Mouse (Mus musculus): ENCODE measurements around the gene Nek8. TPM values are rescaled to one million over a fixed set of nuclear protein-coding genes. Genes with fewer than 3 reads are reported as not detected.

Nek8 gene
- polyA plus RNA-seq, 1 experiment = 4.8 TPM

DNA sequence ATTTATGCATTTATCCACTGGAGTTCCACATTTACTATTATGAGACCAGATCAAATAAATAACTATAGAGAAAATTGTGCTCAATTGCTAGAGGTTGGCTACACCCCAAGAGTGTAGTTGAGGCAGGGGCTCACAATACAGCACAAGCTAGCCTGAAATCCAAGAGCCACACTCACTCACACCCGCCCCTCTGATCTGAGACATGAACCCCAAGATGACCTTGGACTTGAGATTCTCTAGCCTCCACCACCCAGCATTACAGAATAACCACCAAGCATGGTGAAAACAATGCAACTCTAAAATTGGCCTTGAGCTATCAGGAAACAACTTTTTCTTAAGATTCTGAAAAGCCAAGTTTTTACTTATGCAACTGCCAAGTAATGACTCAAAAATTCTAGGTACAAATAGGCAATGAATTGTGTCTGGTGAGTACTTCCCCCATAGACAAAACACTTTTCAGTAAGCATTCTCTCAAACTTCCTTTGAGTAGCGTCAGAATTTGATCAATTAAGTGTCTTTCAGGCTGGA, 5.4 kb upstream of the Nek8 start:
- Histone ChIP-seq H3K4me1 (ENCODE audit: control insufficient read depth, insufficient read depth, low read length) (peaks cover 5% of the 10 kb centered on the region), H3K27me3 (ENCODE audit: control insufficient read depth, insufficient read depth, low read length) (no peaks in the 10 kb centered on the region), H3K27ac (ENCODE audit: insufficient read depth, low read length) (no peak overlapping the region), H3K4me3 (replicated peaks; ENCODE audit: insufficient read depth, low read depth, low read length) (peak overlapping the region; percentile 15)
- TF ChIP-seq CTCF (IDR thresholded peaks at IDR 0.05; ENCODE audit: borderline replicate concordance, insufficient read depth, low read depth, low read length) = no peak
- no peak for TF ChIP-seq POLR2A (IDR thresholded peaks at IDR 0.05; ENCODE audit: borderline replicate concordance, insufficient read depth, low read length)
- no peak for DNase-seq
- 45% methylated on average over 2 of the region's 2 CpGs for WGBS

DNA sequence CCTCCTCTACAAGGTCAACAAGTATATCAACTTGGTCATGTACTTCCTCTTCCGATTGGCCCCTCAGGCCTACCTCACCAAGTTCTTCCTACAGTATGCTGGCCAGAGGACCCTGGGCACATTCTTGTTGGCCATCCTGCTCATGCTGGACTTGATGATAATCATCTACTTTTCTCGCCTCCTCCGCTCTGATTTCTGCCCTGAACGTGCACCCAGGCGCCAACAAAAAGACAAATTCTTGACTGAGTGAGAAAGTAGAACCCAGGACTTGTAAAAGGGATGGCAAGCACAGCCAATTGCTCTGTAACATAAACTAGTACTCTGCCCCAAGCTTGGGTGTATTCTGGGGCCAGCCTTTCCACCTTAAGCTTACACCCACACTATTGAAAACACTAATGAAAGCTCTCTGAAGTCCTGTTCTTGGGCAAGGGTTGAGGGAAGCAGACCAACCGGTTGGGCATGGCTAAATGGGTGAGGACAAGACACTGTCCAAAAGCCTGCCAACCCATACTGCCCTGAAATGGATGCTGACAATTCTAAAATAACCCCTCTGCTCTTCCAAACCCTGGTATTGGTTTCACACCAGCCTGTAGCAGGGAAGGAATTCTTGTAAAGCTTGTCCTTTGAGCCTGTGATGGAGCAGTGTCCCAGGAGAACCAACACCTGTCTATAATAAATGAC, 3.7 kb upstream of the Nek8 start:
- Histone ChIP-seq H3K4me3 (replicated peaks; ENCODE audit: insufficient read depth, low read depth, low read length) (no peak overlapping the region), H3K27me3 (ENCODE audit: control insufficient read depth, insufficient read depth, low read length) (no peaks in the 10 kb centered on the region), H3K27ac (ENCODE audit: insufficient read depth, low read length) (no peak overlapping the region), H3K4me1 (ENCODE audit: control insufficient read depth, insufficient read depth, low read length) (peaks cover 5% of the 10 kb centered on the region)
- no peak for TF ChIP-seq POLR2A (IDR thresholded peaks at IDR 0.05; ENCODE audit: borderline replicate concordance, insufficient read depth, low read length)
- WGBS = 77% methylated on average over 6 of the region's 6 CpGs
- DNase-seq = no peak

DNA sequence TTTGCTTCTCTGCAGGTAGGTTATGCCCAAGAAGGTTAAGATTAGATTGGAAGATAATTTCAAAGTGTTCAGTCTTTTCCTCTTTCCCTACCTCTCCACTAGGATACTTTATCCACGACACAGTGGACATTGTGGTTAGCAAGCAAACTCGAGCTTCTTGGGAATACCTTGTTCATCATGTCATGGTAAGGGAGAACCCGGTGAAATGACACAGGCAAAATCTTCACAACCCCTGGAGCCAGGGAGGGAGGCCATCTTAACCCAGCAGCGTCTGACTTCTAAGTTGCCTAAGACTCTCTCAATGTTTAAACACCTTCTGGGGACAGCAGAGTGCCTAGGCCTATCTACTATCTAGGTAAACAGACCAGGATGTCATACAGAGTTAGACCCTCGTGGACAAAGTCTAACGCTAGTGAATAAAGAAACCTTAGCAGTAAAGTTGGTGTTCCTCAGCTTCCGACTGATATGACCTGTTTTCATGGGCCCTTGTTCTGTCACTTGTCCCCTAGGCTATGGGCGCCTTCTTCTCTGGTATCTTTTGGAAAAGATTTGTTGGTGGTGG, 3.0 kb upstream of the Nek8 start:
- TF ChIP-seq CTCF (IDR thresholded peaks at IDR 0.05; ENCODE audit: borderline replicate concordance, insufficient read depth, low read depth, low read length) = no peak
- no peak for TF ChIP-seq POLR2A (IDR thresholded peaks at IDR 0.05; ENCODE audit: borderline replicate concordance, insufficient read depth, low read length)
- H3K27me3 ChIP-seq (ENCODE audit: control insufficient read depth, insufficient read depth, low read length) = no peaks in the 10 kb centered on the region
- H3K27ac ChIP-seq (ENCODE audit: insufficient read depth, low read length) = no peak overlapping the region
- H3K4me1 ChIP-seq (ENCODE audit: control insufficient read depth, insufficient read depth, low read length) = peaks cover 5% of the 10 kb centered on the region
- WGBS = 36% methylated on average over 8 of the region's 8 CpGs
- no peak overlapping the region for H3K4me3 ChIP-seq (replicated peaks; ENCODE audit: insufficient read depth, low read depth, low read length)
- no peak for DNase-seq

GRCm38 (mm10) chr11:78178859-78179437, 2.5 kb upstream of the Nek8 start:
- Histone ChIP-seq H3K27me3 (ENCODE audit: control insufficient read depth, insufficient read depth, low read length) (no peaks in the 10 kb centered on the region), H3K4me3 (replicated peaks; ENCODE audit: insufficient read depth, low read depth, low read length) (peak overlapping the region; percentile 45), H3K27ac (ENCODE audit: insufficient read depth, low read length) (no peak overlapping the region), H3K4me1 (ENCODE audit: control insufficient read depth, insufficient read depth, low read length) (peaks cover 5% of the 10 kb centered on the region)
- no peak for TF ChIP-seq CTCF (IDR thresholded peaks at IDR 0.05; ENCODE audit: borderline replicate concordance, insufficient read depth, low read depth, low read length)
- no peak for TF ChIP-seq POLR2A (IDR thresholded peaks at IDR 0.05; ENCODE audit: borderline replicate concordance, insufficient read depth, low read length)
- peak; percentile 49 to 51 for DNase-seq
- 15% methylated on average over 29 of the region's 29 CpGs for WGBS

- DNase-seq = peak; percentile 87 to 93
- WGBS = 2% methylated on average over 78 of the region's 84 CpGs
- H3K4me1 ChIP-seq (ENCODE audit: control insufficient read depth, insufficient read depth, low read length) = peaks cover 5% of the 10 kb centered on the region
- H3K27me3 ChIP-seq (ENCODE audit: control insufficient read depth, insufficient read depth, low read length) = no peaks in the 10 kb centered on the region
- H3K4me3 ChIP-seq (replicated peaks; ENCODE audit: insufficient read depth, low read depth, low read length) = peak overlapping the region; percentile 49
- no peak for TF ChIP-seq POLR2A (IDR thresholded peaks at IDR 0.05; ENCODE audit: borderline replicate concordance, insufficient read depth, low read length)
- peak; percentile 95 for TF ChIP-seq CTCF (IDR thresholded peaks at IDR 0.05; ENCODE audit: borderline replicate concordance, insufficient read depth, low read depth, low read length)
- H3K27ac ChIP-seq (ENCODE audit: insufficient read depth, low read length) = no peak overlapping the region
Observed at GRCm38 (mm10) chr11:78177903-78178858, 1.7 kb upstream of the Nek8 start.

DNA sequence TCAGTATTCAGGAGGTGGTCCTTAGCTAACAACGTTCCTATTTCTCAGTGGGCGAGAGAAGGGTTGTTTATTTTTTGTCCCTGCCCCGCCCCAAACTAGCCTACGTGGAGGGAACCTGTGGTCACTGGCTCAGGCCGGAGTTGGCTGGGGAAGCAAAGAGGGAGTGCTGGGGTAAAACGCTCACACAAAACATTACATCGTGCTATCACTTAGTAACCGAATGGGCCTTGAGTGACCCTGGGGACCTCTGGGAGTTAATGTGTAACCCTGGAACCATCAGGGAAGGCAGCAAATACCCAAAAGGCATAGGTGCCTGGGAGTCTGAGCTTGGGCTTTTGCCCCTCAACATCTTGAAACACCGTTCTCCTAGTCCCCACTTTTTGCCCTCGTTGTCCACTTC, 962 bp upstream of the Nek8 start:
- no peak for TF ChIP-seq POLR2A (IDR thresholded peaks at IDR 0.05; ENCODE audit: borderline replicate concordance, insufficient read depth, low read length)
- no peak for TF ChIP-seq CTCF (IDR thresholded peaks at IDR 0.05; ENCODE audit: borderline replicate concordance, insufficient read depth, low read depth, low read length)
- peaks cover 5% of the 10 kb centered on the region for H3K4me1 ChIP-seq (ENCODE audit: control insufficient read depth, insufficient read depth, low read length)
- 4% methylated on average over 10 of the region's 10 CpGs for WGBS
- DNase-seq = no peak
- H3K4me3 ChIP-seq (replicated peaks; ENCODE audit: insufficient read depth, low read depth, low read length) = peak overlapping the region; percentile 49
- H3K27me3 ChIP-seq (ENCODE audit: control insufficient read depth, insufficient read depth, low read length) = no peaks in the 10 kb centered on the region
- no peak overlapping the region for H3K27ac ChIP-seq (ENCODE audit: insufficient read depth, low read length)

- H3K27me3 ChIP-seq (ENCODE audit: control insufficient read depth, insufficient read depth, low read length) = no peaks in the 10 kb centered on the region
- no peak overlapping the region for H3K27ac ChIP-seq (ENCODE audit: insufficient read depth, low read length)
- no peak for DNase-seq
- H3K4me1 ChIP-seq (ENCODE audit: control insufficient read depth, insufficient read depth, low read length) = peaks cover 5% of the 10 kb centered on the region
- no peak for TF ChIP-seq POLR2A (IDR thresholded peaks at IDR 0.05; ENCODE audit: borderline replicate concordance, insufficient read depth, low read length)
- no peak for TF ChIP-seq CTCF (IDR thresholded peaks at IDR 0.05; ENCODE audit: borderline replicate concordance, insufficient read depth, low read depth, low read length)
- WGBS = under 1% methylated on average over 23 of the region's 23 CpGs
- peak overlapping the region; percentile 97 for H3K4me3 ChIP-seq (replicated peaks; ENCODE audit: insufficient read depth, low read depth, low read length)
Observed at GRCm38 (mm10) chr11:78176905-78177331, 443 bp upstream of the Nek8 start.

All from cerebellum, adult 2 months (tissue).